Mouse (Mus musculus) left cerebral cortex, adult 18-20 months (tissue): Measurements from ENCODE around the gene Cd247. TPM values are rescaled to one million over a fixed set of nuclear protein-coding genes. Genes with fewer than 3 reads are reported as not detected.

Source experiments
- DNase-seq, 2 experiments: peaks; one replicate each; pipeline ENCODE4 v3.0.0; 2021 to 2022; ENCODE audit warnings: low spot score in 2 of 2, mixed read lengths in 1 of 2
- total RNA-seq, 2 experiments: library from RNA; stranded (reverse); gene quantifications; 2 replicates each; pipeline ENCODE4 v1.2.3; 2021

Cd247 gene
- total RNA-seq, 2 experiments from 2014 or later: not detected

DNA sequence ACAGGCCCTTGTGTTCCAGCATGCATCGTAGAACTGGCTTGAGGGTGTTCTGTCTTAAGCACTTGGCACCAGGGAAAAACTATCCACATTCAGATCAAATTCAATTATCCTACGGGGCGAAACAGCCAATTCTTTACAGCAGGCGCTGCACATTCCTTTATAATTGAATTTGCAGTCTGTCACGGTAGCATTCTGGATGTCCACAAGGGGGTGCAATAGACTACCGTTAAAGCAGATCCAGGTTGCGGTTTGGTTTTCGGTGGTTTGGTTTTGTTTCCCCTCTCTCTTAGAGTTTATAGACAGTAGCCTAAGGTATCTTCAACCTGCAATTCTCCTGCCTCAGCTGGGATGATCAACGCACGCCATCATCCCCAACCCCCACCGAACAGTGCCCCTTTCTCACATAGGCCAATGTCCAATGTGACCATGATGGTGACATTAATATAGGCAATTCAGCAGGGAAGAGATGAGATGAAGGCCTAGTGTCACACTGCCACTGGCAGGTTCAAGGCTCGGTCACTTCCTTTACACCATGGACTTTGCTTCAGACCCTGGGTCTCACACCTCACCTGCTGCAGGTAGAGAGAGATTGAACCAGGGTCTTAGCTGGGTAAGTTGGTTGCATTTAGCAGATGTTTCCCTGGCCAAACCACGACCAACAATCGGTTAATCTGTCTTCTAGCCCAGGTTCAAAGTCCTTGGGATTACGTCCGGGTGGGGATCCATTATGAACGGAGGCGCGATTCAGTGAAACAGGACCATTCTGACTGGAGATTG is 12.8 kb upstream of the Cd247 start:
- DNase-seq: peak; percentile 43 to 47

DNA sequence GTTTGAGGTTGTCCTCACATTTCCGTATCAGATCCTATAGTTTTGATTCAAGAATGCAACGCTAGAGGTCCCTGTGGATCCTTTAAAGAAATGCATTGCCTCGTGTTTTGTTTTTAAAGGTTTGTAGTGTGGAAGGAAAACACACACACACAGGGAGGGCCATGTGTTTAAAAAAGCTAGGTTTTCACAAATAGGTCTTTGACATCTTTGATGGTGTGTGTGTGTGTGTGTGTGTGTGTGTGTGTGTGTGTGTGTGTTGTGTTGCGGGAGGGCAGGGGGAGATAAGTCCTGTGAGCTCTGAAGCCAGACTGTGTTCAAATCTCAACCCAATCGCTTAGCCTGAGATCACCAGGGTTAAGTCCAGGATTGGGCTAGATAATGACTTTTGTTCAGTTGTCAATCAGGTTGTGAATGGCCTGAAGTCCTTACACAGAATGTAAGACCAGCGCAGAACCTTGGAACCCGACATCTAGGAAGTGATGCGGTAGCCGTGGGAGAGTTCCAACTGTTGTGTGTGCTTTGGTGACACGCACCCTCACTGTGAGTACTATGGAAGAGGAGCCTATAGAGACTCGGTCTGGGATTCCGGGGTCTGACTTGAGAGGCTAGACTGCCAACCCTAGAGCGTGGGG is 8.4 kb upstream of the Cd247 start:
- DNase-seq: no peak

DNA sequence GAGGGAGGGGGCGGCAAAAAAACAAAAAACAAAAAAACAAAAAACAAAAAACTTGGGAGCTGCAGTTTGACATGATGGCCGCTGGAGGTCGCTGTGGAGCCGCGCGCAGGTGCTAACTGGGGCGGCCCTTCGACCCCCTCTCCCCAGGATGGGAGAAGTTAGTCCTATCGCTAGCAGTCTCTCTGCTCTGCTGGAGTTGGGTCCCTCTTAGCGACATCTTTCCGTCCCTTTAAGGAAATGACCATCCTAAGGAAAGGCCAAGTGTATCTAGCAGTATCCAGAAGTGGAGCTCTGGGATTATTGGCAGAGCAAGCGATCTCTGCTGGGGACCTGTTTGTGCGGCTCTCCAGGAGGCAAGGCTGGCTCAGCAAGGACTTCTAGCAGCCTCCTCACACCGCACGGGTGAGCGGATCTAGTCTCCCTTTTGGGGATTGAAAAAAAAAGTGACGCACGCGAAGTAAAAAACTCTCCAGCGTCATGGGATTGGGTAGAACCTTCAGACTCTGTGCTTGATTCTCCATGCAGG is 7.8 kb upstream of the Cd247 start:
- no peak for DNase-seq

DNA sequence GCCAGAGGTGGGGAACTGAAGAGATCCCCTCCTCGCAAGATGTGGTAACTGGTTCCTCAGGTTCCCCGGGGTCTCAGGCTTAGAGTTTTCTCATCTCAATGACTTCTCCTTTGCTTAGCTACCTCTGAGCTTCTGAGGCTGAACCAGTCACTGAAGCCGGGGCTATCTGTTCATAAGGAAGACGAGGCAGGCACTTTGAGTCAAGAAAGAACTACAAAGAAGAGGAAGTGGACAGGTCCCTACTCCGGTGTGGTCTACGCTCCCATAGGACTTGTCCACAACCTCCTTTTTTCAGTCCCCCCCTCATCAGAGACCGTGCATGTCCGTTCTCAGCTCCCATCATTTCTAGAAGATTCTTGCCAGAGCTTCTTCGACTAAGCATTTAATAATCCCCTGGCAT is 7.1 kb upstream of the Cd247 start:
- DNase-seq: no peak

DNA sequence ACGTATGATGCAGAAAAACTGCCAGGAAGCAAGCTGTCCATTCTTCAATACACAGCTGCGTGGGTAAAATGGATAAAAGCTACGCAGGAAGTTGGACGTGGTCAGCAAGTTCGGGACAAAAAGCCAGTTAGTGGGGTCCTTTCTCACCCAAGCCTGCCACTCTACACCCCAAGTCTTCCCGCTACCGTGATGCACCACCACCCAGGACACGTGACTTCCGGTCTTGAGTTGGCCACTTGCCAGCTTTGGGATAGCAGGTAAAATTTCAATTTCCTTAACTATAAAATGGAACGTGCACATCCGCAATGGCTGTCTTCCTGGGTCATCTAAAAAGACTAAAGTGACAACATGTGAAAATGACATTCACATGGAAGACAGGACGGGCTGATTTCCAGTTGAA is 6.6 kb upstream of the Cd247 start:
- DNase-seq: no peak

DNA sequence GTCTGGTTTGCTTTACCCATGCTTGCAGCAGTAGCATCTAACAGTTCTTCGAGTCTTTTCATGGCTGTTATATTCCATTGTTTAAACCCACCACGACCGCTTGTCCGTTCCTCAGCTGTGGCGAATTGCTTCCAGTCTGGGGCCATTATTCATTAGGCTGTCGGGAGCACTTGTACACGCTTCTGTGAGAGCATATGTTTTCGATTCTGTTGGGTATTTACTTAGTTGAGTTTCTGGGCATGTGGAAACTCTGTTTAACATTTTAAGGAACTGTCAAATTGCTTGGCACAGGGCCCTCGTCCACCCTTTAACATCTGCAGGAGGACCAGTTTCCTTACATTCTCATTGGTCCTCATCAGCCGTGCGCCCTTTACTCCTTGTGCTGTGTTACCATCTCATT is 2.2 kb upstream of the Cd247 start:
- DNase-seq: no peak

DNA sequence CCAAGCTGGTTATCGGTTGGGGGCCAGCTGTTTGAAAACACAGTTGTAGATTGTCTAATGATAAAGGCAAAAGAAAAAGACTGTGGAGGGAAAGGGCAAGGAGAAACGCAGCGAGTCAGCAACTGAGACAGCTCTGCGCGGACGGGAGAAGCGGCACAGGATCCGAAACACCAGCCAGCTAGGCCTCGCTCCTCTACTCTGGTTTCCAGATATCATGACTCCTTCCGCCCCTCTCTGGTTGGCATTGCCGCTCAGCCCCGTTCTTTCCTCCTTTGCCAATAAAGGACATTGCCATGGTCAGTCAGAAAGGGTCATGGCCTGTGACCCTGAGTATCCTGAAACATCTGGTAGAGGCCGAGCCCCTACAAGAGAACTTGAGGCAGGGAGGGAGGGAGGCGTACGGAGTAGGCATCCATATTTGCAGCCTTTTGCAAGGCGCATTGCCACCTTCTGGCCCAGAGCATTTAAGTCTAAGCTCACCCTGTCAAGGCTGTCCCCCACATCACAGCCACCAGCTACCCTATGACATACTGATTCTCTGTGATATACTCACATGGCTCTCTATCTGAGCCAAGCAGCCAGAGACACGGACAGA is 682 bp downstream of the Cd247 start:
- no peak for DNase-seq

DNA sequence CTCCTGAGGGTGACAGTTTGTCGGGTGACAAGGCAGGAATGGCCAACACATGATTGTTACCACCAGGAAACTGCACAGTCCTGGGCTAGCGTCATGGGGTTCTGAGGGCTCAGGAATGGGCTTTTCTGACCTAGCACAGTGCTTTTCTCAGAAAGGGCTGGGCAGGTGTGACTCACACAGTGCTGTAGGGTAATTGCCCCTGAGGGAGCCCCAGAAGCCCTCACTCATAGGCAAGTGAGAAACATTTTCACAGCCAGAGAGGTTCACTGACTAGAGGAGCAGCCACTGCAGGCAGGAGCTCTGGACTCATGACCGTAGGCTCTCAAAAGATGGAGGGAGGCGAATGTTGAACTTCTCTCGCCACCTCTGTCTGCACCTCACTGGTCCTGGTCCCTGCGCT is 1.5 kb downstream of the Cd247 start:
- DNase-seq: no peak

DNA sequence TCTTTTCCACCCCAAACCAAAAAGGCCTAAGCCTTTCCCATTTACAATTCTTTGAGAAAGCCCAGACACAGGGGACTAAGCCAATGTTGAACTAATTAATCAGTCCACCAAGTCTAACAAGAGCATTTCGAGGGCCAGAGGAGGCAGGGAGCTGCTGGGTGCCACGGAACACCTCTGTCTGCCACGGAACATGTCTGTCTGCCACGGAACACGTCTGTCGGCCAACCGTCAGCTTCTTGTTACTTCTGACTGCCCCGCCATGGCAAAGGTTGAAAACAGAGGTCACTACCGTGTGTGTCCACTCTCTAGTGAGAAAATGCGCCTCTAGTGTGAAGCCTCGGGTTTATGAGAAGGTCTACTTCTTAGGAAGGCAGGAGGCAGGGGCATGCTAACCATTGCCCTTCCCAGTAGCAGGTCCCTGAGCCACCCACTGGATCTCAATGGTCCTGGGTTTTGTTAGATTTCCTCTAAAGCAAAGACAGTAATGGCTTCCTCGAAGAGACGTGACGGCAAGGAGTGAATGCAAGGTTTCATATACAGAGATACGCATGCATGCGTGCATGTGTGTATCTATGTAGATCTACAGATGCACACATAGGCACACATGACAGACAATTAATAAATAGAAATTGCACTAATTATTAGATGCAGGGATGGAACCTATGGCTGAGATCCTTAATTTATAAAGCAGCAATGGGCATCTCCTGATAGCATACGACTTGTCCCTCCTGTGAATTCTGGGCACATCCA is 2.2 kb downstream of the Cd247 start:
- no peak for DNase-seq

DNA sequence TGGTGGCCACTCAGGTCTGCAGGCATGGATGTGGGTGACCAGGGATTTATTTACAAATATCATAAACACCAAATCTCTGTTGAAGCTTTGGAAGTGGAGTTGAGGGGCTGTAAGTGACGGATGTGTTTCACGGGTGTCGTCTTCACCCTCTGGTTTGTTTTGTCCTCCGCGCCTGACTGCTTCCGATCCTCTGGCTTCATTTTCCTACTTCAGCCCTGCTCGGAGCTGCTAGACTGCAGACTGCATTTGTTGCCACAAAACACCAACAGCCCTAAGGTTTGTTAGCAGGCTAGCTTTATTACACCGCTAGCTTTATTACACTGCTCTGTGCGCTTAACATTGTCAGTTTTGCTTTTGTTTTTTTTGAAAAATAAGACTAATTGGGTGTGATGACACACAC is 2.9 kb downstream of the Cd247 start:
- no peak for DNase-seq

DNA sequence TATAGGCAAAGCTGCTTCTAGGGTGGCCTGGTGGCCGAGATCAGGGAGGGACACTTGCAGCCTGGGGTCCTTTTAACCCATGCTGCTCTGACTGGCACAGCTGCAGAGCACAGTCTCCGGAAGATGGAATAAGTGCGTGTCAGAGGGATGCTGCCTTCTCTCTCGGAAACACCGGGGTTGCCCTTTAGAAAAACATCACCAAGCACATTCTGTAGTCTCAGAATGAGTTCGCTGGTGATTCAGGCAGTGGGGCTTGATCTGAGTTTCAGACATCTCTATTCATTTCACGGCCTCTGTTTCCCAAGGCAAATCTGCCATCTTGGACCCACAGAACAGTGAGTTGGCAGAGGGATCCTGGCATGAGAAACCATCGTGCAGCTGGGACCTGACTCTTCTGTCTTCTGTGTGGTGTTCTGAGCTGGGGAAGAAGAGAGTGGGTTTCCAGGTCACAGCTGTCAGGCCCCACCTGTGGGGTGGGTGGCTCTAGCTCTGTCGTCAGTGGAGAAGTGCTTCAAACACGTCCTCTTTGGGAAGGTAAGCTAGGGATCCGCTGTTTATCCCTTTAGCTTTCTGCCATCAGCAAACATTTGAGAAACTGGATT is 13.3 kb downstream of the Cd247 start:
- no peak for DNase-seq

DNA sequence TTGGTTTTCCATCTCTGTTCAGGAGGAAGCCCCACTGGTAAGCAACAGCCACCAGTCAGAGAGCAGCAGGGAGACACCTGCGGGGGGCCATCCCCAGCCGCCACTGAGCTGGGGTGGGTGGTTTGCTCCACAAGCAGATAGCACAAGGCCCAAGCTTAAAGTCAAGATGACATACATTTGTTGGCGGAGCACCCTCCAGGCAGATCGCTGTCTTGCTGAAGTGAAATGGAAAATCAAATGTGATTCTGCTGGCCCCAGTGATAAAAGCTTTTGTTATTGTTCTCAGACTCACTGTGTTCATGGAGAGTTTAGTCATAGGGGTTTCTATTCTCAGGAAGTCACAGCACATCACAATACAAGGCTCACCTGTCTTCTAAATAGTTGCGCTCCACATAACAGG is 14.6 kb downstream of the Cd247 start:
- no peak for DNase-seq

DNA sequence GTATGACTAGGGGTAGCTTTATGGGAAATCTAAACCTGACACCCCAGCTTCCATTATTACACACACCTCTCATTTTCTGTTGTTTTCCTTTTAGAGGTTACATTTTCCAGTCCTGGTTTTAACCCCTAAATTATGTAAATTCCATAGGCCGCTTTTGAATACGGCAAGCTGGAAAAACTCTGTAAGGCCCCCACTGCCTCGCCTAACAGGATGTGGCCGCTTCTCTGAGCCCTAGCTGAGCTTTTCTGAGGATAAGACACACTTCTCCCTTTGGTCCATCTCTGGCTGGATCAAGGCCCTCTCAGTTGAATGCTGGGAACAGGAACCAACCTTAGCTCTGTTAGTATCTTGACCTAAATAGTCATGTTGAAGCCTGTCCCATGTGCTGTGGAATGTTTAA is 15.7 kb downstream of the Cd247 start:
- DNase-seq: no peak

DNA sequence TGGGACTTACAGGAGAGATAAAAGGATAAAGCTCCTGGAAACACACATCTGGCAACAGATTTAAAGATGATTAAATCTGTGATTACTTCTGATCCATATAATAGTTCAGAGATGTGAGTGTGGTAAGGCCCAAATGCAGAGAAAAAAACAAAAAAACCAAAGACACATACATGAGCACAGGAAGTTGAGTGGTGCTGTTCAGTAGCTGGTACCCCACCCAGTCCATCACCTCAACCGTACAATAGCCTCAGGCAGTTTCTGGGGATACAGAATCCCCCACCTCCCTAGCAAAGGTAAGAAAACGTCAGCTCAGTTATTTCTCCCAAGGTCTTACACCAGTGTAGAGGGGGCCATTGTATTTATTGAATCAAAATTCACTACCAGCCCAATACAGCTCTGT is 22.2 kb downstream of the Cd247 start:
- DNase-seq: no peak

DNA sequence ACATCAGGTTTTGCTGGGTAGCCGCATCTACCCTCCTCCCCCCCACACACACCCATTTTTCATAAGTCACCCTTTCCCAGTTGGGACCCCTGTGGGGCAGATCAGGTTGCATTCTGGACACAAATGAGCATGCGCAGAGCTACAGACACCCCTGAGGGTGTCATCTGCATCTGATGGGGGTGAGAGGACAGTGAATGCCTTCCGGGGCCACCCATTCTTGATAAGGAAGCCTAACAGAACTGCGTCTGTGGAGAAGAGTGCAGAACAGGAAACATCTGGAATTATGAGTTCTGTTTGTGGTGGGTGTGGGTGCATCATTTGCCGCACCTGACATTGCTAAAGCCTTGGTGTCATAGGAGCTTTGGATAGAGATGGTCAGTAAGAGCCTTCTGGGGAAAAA is 22.7 kb downstream of the Cd247 start:
- DNase-seq: no peak

DNA sequence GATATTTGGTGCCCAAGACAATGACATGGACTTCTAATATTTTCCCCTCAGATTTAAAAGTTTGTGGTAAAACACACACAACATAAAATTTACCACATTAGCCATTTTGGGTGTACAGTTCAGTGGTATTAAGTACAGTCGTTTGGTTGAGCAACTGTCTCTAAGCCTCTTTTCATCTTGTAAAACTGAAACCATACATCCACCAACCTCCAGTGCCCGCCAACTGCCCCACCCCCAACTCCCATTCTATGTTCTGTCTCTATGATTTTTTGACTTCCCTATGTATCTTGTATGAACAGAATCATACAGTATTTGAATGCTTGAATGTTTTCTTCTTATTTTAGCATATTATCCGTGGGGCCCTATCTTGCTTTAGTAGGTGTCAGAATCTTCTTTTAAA is 24.3 kb downstream of the Cd247 start:
- DNase-seq: no peak

DNA sequence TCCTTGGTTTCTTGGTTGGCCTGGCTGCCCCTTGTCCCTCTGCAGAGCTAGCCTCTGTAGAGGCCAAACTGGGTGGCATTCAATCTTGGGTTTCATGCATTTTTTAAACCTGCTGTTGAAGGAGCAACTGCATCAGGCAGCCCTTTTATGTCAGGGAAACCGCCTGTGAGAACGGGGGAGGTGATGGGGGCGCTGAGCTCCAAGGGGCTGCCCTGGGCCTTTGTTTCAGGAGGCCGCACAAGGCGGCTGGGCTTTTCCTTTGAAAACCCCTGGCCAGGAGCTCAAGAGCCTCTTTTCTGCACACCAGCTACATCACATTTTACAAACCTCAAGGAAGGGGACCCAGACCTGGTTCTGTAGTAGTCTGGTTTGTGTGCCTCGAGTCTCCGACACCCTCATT is 25.6 kb downstream of the Cd247 start:
- DNase-seq: no peak

DNA sequence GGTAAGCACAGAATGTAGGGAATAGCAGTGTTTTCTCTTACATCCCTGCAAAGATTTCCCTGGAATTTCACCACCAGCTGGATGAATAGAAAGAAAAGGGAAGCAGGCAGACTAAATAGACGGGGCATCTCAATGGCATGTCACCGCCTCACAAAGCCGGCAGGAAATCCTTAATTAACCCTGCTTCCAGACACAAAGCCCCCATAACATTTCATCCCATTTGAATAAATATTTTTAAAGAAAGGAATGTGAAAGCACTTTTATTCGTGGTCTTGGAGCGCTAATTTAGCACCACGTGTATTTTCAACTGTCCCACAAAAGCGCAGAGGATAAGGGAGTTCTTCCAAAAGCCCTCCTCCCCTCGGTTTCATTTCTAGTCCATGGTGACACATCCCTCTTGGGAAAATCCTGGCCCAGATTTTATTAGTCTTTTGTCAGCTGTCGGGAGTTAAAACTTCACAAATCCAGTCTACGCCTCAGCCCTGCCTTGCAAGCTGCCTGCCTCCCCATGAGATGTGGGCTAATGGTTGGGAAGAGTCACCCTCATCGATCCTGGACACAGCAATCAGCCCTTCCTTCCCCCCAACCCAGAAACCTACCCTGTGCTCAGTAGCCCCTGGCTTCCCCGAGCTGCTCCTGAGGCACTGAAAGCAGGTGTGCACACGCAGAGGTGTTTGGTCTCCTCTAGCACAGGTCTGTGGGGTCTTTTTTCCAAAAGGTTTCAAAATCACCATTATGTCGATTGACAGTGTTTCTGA is 26.2 kb downstream of the Cd247 start:
- no peak for DNase-seq

DNA sequence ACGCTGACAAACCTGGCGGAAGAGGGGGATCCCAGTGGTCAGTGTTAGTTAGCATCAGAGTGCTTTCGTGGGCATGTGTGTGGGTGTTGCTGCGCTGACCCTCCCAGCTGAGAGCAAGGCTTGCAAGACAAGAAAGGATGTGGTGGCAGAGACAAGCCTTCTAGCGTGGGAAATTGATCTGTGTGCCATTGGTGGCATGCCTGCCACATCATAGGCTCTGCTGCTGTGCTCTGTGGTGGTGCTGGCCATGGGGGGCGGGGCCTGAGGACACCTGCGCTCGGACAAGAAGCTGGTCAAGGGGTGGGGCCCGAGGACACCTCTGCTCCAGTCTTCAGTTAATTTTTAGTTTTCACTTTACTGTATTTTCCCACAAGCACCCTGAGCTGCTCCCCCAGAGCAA is 27.9 kb downstream of the Cd247 start:
- no peak for DNase-seq

DNA sequence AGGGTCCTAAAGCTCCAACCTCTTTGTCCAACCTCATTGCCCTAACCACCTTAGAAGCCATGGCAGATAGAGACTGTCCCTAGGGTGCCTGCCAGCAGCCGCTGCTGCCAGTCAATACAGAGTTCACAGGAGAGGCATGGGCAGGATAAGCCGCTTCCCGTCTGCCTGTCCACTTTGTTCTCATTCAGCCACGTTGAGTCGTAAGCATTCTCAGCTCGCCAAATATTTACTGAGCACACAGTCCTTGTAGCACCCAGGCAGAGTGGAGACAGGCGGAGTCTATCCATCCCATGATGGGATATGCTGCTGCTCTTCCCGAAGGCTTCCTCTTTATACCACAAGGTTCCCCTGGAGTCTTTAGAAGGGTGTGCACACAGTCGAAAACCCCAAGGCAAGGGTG is 28.8 kb downstream of the Cd247 start:
- no peak for DNase-seq
